Mouse (Mus musculus) cerebellum, adult 2 months (tissue): Measurements from ENCODE around the gene Npnt. TPM values are rescaled to one million over a fixed set of nuclear protein-coding genes. Genes with fewer than 3 reads are reported as not detected.

ENCODE experiments used
- DNase-seq, 2 experiments: peaks; one replicate each; pipeline ENCODE4 v3.0.0; 2021
- H3K27ac ChIP-seq: fragments of 200-500 bp; 2 replicates; pipeline ENCODE4 v1.5.1; 2012; ENCODE audit warnings: low read length, control low read depth, inconsistent platforms; ENCODE audit not compliant: insufficient read depth
- H3K27me3 ChIP-seq: fragments of 200-500 bp; 2 replicates; pipeline ENCODE4 v1.6.1; 2012; ENCODE audit warnings: inconsistent platforms, mild to moderate bottlenecking, low read length, moderate library complexity; ENCODE audit not compliant: control insufficient read depth, insufficient read depth
- H3K4me1 ChIP-seq: fragments of 200-500 bp; 2 replicates; pipeline ENCODE4 v1.6.1; 2011; ENCODE audit warnings: low read length; ENCODE audit not compliant: control insufficient read depth, insufficient read depth
- H3K4me3 ChIP-seq: fragments of 200-500 bp; replicated peaks from 2 replicates; pipeline ENCODE3; 2011; ENCODE audit warnings: mild to moderate bottlenecking, low read depth, low read length, control low read depth; ENCODE audit not compliant: insufficient read depth
- CTCF ChIP-seq: fragments of 200-500 bp; IDR thresholded peaks from 2 replicates; pipeline ENCODE4 v1.5.1; 2011; ENCODE audit warnings: low read depth, mild to moderate bottlenecking, control low read depth, low read length, moderate library complexity, borderline replicate concordance; ENCODE audit not compliant: insufficient read depth
- POLR2A ChIP-seq: fragments of 200-500 bp; IDR thresholded peaks from 2 replicates; pipeline ENCODE4 v1.6.1; 2011; ENCODE audit warnings: low read length, control low read depth, borderline replicate concordance; ENCODE audit not compliant: insufficient read depth
- WGBS: fragments of 180-500 bp; shearing (Covaris S2); methylation state at CpG from one replicate; pipeline ENCODE4 v1.1.7; 2018; 5-methylcytosine and 5-hydroxymethylcytosine counted together
- polyA plus RNA-seq: library from polyadenylated mRNA; depleted of rRNA; stranded (reverse); fragments of >200 nt; gene quantifications from 2 replicates; pipeline ENCODE4 v1.2.3, GENCODE M21; 2012

Gene Npnt
- polyA plus RNA-seq, 1 experiment, result 3.6 TPM

GRCm38 (mm10) chr3:132909736-132910135, 40.4 kb downstream of the Npnt start:
- Histone ChIP-seq H3K4me1 (no peaks in the 10 kb centered on the region), H3K27me3 (no peaks in the 10 kb centered on the region), H3K4me3 (no peak overlapping the region), H3K27ac (no peak overlapping the region)
- DNase-seq, result no peak
- 68% methylated on average over 12 of the region's 12 CpGs for WGBS
- TF ChIP-seq CTCF (no peak), POLR2A (no peak)

GRCm38 (mm10) chr3:132907506-132908203, 42.4 kb downstream of the Npnt start:
- 80% methylated on average over 8 of the region's 8 CpGs for WGBS
- H3K27me3 ChIP-seq, result no peaks in the 10 kb centered on the region
- H3K27ac ChIP-seq, result no peak overlapping the region
- no peak for TF ChIP-seq CTCF
- TF ChIP-seq POLR2A, result no peak
- no peak for DNase-seq
- H3K4me1 ChIP-seq, result no peaks in the 10 kb centered on the region
- no peak overlapping the region for H3K4me3 ChIP-seq

DNA sequence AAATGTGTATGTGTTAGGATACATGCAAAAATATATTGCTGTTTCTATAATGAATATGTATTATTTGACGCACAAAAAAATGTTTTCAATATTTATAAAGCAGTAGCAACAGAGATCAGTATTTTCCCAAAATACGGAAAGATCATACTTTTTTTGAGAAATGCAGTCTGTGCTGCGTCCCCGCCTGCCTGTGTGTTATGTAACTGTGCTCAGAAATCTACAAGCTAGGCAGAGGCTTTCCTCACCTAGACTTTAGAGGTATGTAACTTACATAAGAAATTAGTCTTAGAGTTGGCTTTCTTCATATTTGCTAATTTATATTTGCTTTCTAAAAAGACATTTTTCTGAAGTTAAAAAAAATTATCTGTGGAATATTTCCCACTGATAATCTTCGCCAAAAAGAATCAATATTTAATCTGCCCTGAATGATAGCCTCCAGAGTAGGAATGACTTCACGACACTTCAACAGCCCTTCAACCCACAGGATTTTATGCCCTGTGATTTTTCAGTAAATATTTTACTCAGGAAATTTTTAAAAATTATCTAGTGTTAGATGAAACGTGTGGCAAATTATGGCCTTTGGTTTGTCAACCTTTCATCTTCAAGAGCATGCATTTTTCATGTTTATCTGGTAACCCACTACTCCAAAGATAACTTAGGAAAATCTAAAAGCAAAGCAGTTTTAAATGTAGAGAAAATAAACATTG, 44.7 kb downstream of the Npnt start:
- DNase-seq, result no peak
- no peak overlapping the region for H3K4me3 ChIP-seq
- 92% methylated on average over 7 of the region's 7 CpGs for WGBS
- no peaks in the 10 kb centered on the region for H3K27me3 ChIP-seq
- no peak overlapping the region for H3K27ac ChIP-seq
- TF ChIP-seq POLR2A, result no peak
- TF ChIP-seq CTCF, result no peak
- H3K4me1 ChIP-seq, result peaks cover 2% of the 10 kb centered on the region; the same call in 1 of the 2 replicates

DNA sequence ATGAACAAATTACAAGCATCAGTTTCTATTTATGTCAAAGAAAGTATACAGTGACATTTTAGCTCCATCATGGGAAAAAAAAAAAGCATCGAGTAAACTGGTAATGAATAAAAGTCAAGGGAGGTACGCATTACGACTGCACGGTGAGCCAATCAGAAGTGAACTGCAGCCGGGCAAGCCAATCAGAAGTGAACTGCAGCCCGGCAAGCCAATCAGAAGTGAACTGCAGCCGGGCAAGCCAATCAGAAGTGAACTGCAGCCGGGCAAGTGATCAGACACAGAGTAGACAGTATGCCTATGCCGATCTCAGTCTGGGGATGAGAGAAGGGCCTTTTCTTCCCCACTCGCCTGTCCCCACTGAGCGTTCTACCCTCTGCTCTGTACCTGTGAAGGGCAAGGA, 46.7 kb downstream of the Npnt start:
- H3K27me3 ChIP-seq, result no peaks in the 10 kb centered on the region

GRCm38 (mm10) chr3:132902921-132903320, 47.2 kb downstream of the Npnt start:
- no peak for TF ChIP-seq POLR2A
- TF ChIP-seq CTCF, result no peak
- H3K4me1 ChIP-seq, result peaks cover 2% of the 10 kb centered on the region; the same call in 1 of the 2 replicates
- H3K27me3 ChIP-seq, result no peaks in the 10 kb centered on the region
- WGBS, result 95% methylated on average over 5 of the region's 5 CpGs
- DNase-seq, result no peak
- H3K4me3 ChIP-seq, result no peak overlapping the region
- H3K27ac ChIP-seq, result no peak overlapping the region

More for the DNA sequence above, 46.7 kb downstream of the Npnt start:
- 95% methylated on average over 11 of the region's 11 CpGs for WGBS
- Histone ChIP-seq H3K27ac (no peak overlapping the region), H3K4me3 (no peak overlapping the region), H3K4me1 (peaks cover 2% of the 10 kb centered on the region; the same call in 1 of the 2 replicates)
- TF ChIP-seq CTCF (no peak), POLR2A (no peak)
- DNase-seq, result no peak

- Histone ChIP-seq H3K27ac (no peak overlapping the region), H3K27me3 (no peaks in the 10 kb centered on the region), H3K4me1 (peaks cover 2% of the 10 kb centered on the region; the same call in 1 of the 2 replicates), H3K4me3 (no peak overlapping the region)
- peak in 1 of 2 experiments; percentile 7 for DNase-seq
- WGBS, result 18% methylated on average over 6 of the region's 6 CpGs
- no peak for TF ChIP-seq POLR2A
- TF ChIP-seq CTCF, result no peak
Measured at GRCm38 (mm10) chr3:132902206-132902605, 47.9 kb downstream of the Npnt start.

DNA sequence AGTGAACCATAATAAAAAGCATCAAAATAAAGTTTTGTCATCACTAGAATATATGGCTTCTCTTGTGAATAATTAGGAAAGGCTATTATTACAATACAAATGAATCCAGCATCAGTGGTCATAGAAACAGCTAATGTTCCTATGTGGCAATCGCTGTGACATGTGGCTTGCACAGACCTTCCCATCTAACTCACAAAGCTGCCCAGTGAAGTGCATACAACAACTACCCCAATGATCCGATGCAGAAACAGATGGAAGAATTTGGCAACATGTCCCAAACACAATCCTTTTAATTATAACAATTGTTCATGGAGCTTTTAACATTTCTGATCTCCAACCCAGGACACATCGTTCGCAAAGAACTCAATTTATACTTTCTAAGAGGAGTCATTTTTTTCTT, 52.2 kb downstream of the Npnt start:
- Histone ChIP-seq H3K27me3 (no peaks in the 10 kb centered on the region), H3K4me1 (peaks cover 2% of the 10 kb centered on the region; the same call in 1 of the 2 replicates), H3K4me3 (no peak overlapping the region), H3K27ac (no peak overlapping the region)
- DNase-seq, result no peak
- 14% methylated on average over 4 of the region's 4 CpGs for WGBS
- TF ChIP-seq CTCF (no peak), POLR2A (no peak)
